Mouse (Mus musculus) yolk sac, embryonic 10.5 days (tissue): ENCODE results near the gene Msi2.

Source experiments
- DNase-seq: peaks from one replicate; pipeline ENCODE4 v3.0.0-alpha.2; 2017; ENCODE audit warnings: low spot score

The Msi2 gene

GRCm38 (mm10) chr11:88675526-88676353 is 42.6 kb downstream of the Msi2 start:
- DNase-seq: no peak

GRCm38 (mm10) chr11:88674075-88674474 is 44.2 kb downstream of the Msi2 start:
- no peak for DNase-seq

GRCm38 (mm10) chr11:88670925-88671324 is 47.4 kb downstream of the Msi2 start:
- no peak for DNase-seq

DNA sequence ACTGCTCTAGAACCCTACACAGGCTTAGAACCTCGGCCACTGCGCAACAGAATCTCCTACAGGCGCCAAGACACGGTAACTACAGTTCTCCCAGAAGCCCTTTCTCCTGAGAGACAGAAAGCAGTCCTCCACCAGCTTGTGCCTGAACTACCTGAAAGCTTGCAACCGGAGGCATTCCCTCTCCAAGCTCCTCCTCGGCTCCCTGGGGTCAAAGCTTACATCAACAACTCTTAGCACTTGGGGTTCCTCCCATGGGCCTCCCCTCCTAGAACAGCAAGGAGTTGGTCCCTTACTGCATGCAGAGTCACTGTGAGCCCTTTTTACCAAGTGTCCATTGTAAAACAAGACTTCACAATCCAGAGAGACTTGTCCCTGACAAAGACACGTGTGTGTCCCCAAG is 49.2 kb downstream of the Msi2 start:
- DNase-seq: no peak

DNA sequence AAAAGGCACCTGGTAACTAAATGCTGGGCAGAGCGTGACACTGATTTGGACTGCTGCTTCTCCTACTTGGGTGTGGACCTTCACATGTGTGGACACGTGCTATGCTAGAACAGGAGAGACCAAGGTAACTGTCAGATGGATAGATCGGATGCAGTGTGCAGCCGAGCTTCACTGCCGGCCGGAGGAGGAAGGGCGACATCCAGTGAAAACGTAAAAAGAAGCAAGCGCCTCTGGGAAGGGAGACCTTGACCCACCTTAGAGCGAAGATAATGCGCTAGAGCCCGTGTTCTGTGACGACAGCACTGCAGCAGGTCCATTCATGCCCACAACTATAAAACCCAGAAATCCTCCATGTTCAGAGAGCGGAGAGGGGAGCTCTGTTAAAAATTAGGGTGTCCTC is 50.0 kb downstream of the Msi2 start:
- no peak for DNase-seq

DNA sequence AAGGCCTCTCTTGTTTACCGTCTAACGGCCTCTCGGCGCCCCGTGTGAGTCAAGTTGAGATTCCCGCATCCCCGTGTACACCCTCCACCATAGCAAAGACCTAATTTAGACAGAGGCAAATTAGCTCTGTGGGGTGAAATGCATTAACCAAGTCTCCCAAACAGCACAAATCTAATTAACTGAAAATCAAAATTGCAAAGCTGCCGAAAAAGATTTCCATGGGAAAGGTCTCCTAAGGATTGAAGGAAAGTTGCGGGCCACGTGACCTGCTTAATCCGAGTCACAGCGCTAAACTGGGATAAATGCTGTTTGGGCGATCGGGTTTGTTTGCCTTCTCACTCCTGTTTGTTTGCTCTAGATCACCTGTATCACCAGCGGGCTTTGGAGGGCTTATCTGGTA is 52.5 kb downstream of the Msi2 start:
- DNase-seq: no peak

DNA sequence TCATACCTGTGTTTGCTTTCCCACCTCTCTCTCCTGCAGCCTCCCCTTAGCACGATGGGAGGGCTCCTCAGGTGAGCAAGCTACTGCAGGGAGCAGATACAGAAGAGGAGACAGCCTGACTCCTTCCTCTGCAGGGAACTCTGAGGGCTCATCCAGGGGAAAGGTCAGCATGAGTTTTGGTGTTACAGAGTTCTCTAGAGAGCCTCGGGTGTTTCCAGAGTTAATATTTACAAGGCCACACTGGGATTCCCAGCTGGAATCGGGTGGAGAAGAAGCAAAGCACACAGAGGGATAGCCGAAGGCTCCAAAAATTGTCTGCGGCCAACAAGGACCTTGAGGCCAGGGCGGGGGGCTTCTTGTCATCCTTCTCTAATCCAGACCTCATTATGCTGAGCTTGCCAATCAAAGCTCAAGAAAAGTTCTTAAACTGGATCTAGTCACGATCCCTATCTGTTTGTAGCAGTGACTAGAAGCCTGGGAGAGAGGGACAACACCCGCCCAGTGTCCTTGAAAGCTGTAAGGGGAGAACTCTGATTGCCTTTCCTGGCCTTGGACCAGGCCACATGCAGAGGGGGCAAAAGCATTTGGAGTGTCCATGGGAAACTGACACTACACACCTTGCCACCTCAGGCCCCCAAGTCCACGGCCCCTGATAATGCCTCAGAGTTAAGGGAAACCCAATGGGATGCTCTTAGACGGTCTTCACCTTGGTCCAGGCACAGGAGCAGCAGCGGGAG is 56.7 kb downstream of the Msi2 start:
- DNase-seq: peak; percentile 77

- DNase-seq: peak; percentile 60
Measured at GRCm38 (mm10) chr11:88660404-88660803, 57.9 kb downstream of the Msi2 start.

DNA sequence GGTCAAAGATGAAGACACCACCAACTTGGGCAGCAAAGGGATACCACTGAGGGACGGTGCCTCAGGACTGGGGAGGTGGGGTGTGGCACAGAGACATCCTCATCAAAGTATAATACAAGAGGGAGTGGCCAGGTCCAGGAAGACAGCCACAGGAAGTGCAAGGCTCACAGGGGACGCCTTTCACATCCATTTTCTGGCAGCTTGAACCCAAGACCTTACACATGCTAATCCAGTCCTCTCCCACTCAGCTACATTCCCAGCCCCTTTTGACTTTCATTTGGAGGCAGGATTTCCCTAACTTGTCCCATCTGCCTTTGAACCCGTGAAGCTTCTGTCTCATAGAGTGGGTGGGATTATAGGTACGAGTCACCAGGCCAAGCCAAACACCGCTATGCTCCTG is 59.4 kb downstream of the Msi2 start:
- no peak for DNase-seq

GRCm38 (mm10) chr11:88655786-88656185 is 62.5 kb downstream of the Msi2 start:
- no peak for DNase-seq

- DNase-seq: no peak
Measured at GRCm38 (mm10) chr11:88655214-88655566, 63.1 kb downstream of the Msi2 start.

GRCm38 (mm10) chr11:88654391-88655213 is 63.7 kb downstream of the Msi2 start:
- DNase-seq: peak; percentile 51

DNA sequence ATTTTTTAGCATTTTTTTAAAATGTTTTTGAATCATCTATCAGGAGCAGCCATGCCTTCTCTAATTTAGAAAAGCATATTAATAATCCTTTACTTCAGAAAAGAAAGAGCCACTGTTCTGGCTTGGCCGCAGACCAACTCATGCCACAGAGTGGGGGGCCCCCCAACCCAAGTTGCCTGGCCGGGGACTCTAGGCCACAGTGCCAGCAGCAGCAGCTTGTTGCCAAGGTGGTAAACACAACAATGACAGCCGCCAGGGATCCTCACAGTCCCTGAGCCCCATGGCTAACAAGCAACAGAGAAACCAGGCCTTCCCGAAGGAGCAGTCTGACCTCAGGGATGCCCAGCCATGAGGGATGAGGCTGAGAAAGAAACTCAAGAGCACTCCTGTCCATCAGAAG is 68.0 kb downstream of the Msi2 start:
- no peak for DNase-seq

DNA sequence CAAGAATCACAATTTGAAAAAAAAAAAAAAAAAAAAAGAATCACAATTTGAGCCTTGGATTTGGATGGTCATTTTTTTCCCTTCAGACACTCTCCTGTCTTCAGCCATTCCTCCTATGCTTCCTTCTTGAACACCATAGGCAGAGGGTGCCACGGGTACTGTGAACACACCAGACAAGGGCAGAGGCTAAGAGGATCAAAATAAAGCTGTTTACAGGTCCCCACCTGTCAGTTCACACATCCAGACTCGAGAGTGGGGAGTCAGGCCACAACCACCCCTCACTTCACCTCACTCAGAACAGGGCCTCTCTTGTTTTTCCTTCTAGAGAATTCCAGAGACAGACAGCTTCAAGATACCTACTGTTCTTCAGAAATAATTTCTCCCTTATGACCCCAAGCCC is 69.3 kb downstream of the Msi2 start:
- DNase-seq: no peak

DNA sequence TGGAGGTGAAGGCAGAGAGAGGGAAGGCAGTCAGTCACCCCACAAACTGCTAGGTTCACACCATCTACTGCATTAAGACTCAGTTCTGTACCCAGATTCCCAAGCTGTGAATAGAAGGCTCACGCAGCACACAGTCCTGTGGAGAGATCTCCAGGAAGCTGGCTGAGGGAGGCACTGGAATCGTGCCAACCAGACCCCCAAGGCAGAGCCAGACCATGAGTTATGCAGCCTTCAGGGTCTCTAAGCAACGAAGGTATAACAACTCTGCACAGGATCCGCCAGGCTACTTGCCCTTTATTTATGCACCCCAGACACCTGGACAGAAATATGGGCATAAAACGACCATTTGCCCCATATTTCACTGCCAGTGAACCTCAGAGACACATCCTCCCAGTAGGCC is 69.9 kb downstream of the Msi2 start:
- no peak for DNase-seq

- no peak for DNase-seq
Measured at GRCm38 (mm10) chr11:88646493-88646892, 71.8 kb downstream of the Msi2 start.

- no peak for DNase-seq
Measured at GRCm38 (mm10) chr11:88645821-88646220, 72.5 kb downstream of the Msi2 start.

DNA sequence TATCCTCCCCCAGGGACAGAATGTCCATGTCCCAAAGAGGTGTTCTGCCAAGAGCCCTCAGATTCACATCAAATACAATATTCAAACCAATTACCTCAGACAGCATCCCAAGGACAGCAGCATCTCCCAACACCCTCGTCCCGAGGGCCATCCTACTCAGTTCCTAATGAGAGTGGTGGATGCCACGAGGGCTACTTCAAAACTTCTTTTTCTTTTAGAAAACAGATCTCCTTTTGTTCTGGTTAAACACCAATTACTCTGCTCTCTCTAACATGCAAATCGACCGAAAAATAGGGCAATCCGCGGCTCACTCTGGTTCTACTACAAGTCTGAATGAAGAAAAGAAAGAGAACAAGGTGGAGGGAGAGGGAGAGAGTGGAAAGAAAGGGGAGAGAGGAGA is 73.6 kb downstream of the Msi2 start:
- no peak for DNase-seq

DNA sequence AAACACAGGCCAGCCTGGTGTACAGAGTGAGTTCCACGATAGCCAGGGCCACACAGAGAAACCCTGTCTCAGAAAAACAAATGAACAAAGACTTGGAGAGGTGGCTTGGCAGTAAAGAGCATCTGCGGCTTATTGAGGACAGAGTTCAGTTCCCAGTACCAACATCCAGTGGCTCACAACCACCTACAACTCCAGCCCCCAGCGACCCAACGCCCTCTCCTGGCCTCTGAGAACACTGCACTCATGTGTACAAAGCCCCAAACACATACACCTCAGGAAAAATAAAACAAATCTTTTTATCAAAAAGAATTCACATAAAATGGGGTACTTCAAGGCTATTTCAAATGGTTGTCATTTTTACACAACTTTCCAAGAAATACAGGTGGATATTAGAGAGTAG is 78.5 kb downstream of the Msi2 start:
- DNase-seq: no peak

DNA sequence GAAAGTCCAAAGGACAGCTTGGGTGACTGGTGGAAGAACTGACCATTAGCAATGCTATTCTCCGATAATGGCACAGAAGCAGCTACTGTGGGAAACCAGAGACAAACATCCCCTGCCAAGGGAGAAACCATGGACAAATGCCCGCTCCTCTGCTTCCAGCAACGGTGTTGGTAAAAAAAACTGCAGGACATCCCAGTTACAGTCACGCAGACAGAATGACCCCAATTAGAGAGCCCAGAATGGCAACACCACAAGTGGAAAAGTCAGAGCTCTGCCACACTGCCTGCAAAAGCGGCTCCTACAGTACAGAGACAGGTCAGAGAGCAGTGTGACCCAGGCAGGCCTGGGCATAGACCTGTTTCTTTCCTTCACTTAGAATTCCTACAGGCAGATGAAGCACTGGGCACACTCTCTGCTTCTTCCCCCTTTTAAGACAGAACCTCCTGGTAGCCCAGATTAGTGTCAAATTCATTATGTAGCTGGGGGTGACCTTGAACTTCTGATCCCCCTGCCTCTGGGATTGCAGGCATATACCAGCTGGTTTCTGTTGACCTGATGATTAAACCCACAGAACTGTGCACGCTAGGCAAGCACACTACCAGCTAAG is 79.3 kb downstream of the Msi2 start:
- no peak for DNase-seq

DNA sequence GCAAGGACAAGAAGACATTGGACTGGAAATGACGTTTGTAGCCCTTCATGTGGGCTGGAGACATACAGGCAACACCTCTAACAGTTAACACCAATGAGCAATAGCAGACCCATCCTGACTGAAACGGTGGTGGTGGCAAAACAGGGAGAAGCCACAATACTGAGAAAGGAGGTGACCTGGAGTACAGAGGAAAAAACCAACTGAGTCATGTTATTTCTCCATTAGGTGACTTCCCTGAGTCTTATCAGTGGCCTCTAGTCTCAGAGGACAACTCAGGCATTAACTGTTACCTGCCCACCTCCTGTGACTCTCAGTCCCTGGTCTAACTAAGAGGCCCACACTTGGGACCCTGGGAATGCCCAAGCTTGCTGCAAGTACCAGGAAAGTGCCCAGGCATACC is 80.1 kb downstream of the Msi2 start:
- DNase-seq: peak; percentile 52

GRCm38 (mm10) chr11:88636934-88637333 is 81.4 kb downstream of the Msi2 start:
- DNase-seq: no peak
